Mouse (Mus musculus): Measurements from ENCODE around the gene Tmem141.
A peak's percentile ranks its signal among the peaks of the same experiment; 100 is the strongest.

The Tmem141 gene

GRCm38 (mm10) chr2:25607761-25608622 lies 13.8 kb downstream of the Tmem141 start, which contains the start of gene Rabl6:
Rabl6 (minus strand) TSS chr2:25608521.
- peak; percentile 51 for DNase-seq (ENCODE audit: low spot score)

- no peak for DNase-seq (ENCODE audit: low spot score)
These were observed 19.3 kb downstream of the Tmem141 start for GRCm38 (mm10) chr2:25602526-25602925.

- no peak for DNase-seq (ENCODE audit: low spot score)
These were observed 21.8 kb downstream of the Tmem141 start for GRCm38 (mm10) chr2:25600037-25600436.

- DNase-seq (ENCODE audit: low spot score): no peak
These were observed 23.1 kb downstream of the Tmem141 start for GRCm38 (mm10) chr2:25598749-25599148.

- no peak for DNase-seq (ENCODE audit: low spot score)
These were observed 24.9 kb downstream of the Tmem141 start for GRCm38 (mm10) chr2:25596765-25597510.

GRCm38 (mm10) chr2:25591863-25592262 lies 29.9 kb downstream of the Tmem141 start:
- DNase-seq (ENCODE audit: low spot score): no peak

- no peak for DNase-seq (ENCODE audit: low spot score)
These were observed 33.4 kb downstream of the Tmem141 start for GRCm38 (mm10) chr2:25588227-25588907.

- DNase-seq (ENCODE audit: low spot score): no peak
These were observed 34.5 kb downstream of the Tmem141 start for GRCm38 (mm10) chr2:25587290-25587689.

GRCm38 (mm10) chr2:25585601-25586000 lies 36.2 kb downstream of the Tmem141 start:
- DNase-seq (ENCODE audit: low spot score): no peak

GRCm38 (mm10) chr2:25584856-25585255 lies 36.9 kb downstream of the Tmem141 start:
- DNase-seq (ENCODE audit: low spot score): no peak

GRCm38 (mm10) chr2:25584152-25584551 lies 37.7 kb downstream of the Tmem141 start:
- DNase-seq (ENCODE audit: low spot score): no peak

GRCm38 (mm10) chr2:25583571-25583970 lies 38.2 kb downstream of the Tmem141 start:
- no peak for DNase-seq (ENCODE audit: low spot score)

GRCm38 (mm10) chr2:25583120-25583481 lies 38.7 kb downstream of the Tmem141 start:
- no peak for DNase-seq (ENCODE audit: low spot score)

- DNase-seq (ENCODE audit: low spot score): no peak
These were observed 39.2 kb downstream of the Tmem141 start for GRCm38 (mm10) chr2:25582466-25583119.

- DNase-seq (ENCODE audit: low spot score): no peak
These were observed 39.9 kb downstream of the Tmem141 start for GRCm38 (mm10) chr2:25581901-25582301.

- DNase-seq (ENCODE audit: low spot score): no peak
These were observed 40.4 kb downstream of the Tmem141 start, which contains the start of gene Ajm1 for GRCm38 (mm10) chr2:25581294-25581864. Ajm1 (minus strand) TSS chr2:25581757.

GRCm38 (mm10) chr2:25580621-25581101 lies 41.1 kb downstream of the Tmem141 start:
- DNase-seq (ENCODE audit: low spot score): no peak

GRCm38 (mm10) chr2:25579737-25580460 lies 41.9 kb downstream of the Tmem141 start:
- DNase-seq (ENCODE audit: low spot score): no peak

- DNase-seq (ENCODE audit: low spot score): no peak
These were observed 42.7 kb downstream of the Tmem141 start for GRCm38 (mm10) chr2:25578796-25579736.

Measured in urinary bladder, postnatal 10 days (tissue).